Mouse (Mus musculus) retina, postnatal 7 days (tissue): ENCODE measurements around the gene Rce1.
"Not testable (repeated sequence)": the region's sequence is repeated elsewhere in the genome, so short reads cannot be mapped to it uniquely, and the experiment has no call there.

Experiments
- DNase-seq: peaks from one replicate; pipeline ENCODE4 v3.0.0-alpha.2; 2012; ENCODE audit warnings: low read depth, low spot score

The Rce1 gene

GRCm38 (mm10) chr19:4613464-4614304, 11.8 kb downstream of the Rce1 start:
- no peak for DNase-seq

GRCm38 (mm10) chr19:4612181-4612961, 13.1 kb downstream of the Rce1 start:
- DNase-seq, result no peak

- DNase-seq, result no peak
Observed at GRCm38 (mm10) chr19:4610109-4610508, 15.3 kb downstream of the Rce1 start.

- DNase-seq, result no peak
Observed at GRCm38 (mm10) chr19:4608511-4608910, 16.9 kb downstream of the Rce1 start.

- no peak for DNase-seq
Observed at GRCm38 (mm10) chr19:4607406-4607805, 18.0 kb downstream of the Rce1 start.

- no peak for DNase-seq
Observed at GRCm38 (mm10) chr19:4605654-4606053, 19.8 kb downstream of the Rce1 start.

- no peak for DNase-seq
Observed at GRCm38 (mm10) chr19:4603801-4604723, 21.4 kb downstream of the Rce1 start.

GRCm38 (mm10) chr19:4602459-4602858, 23.0 kb downstream of the Rce1 start:
- DNase-seq, result no peak

- no peak for DNase-seq
Observed at GRCm38 (mm10) chr19:4596071-4596470, 29.4 kb downstream of the Rce1 start.

GRCm38 (mm10) chr19:4593792-4594522, 31.5 kb downstream of the Rce1 start:
- DNase-seq, result no peak

- DNase-seq, result no peak
Observed at GRCm38 (mm10) chr19:4590025-4590424, 35.4 kb downstream of the Rce1 start.

- DNase-seq, result no peak
Observed at GRCm38 (mm10) chr19:4589081-4589480, 36.4 kb downstream of the Rce1 start.

- DNase-seq, result no peak
Observed at GRCm38 (mm10) chr19:4588430-4588829, 37.0 kb downstream of the Rce1 start.

- no peak for DNase-seq
Observed at GRCm38 (mm10) chr19:4587426-4587825, 38.0 kb downstream of the Rce1 start.

- not testable (repeated sequence) for DNase-seq
Observed at GRCm38 (mm10) chr19:4586783-4587182, 38.7 kb downstream of the Rce1 start.

- DNase-seq, result no peak
Observed at GRCm38 (mm10) chr19:4583856-4584255, 41.6 kb downstream of the Rce1 start.

- DNase-seq, result no peak
Observed at GRCm38 (mm10) chr19:4579296-4579695, 46.1 kb downstream of the Rce1 start.

- no peak for DNase-seq
Observed at GRCm38 (mm10) chr19:4578799-4579198, 46.6 kb downstream of the Rce1 start.

GRCm38 (mm10) chr19:4573241-4573640, 52.2 kb downstream of the Rce1 start:
- no peak for DNase-seq
